Mouse (Mus musculus): ENCODE measurements around the gene Pwwp2b.

- TF ChIP-seq CTCF (IDR thresholded peaks at IDR 0.05; ENCODE audit: control insufficient read depth, insufficient read depth, insufficient replicate concordance, low read depth, low read length) = no peak
- TF ChIP-seq POLR2A (IDR thresholded peaks at IDR 0.05; ENCODE audit: control insufficient read depth, low read depth, low read length) = no peak
Observed at GRCm38 (mm10) chr7:139304322-139304721, 56.0 kb downstream of the Pwwp2b start.
